Mouse (Mus musculus) macrophage (primary cell): Measurements from ENCODE around the gene Usp29. TPM values are rescaled to one million over a fixed set of nuclear protein-coding genes. Genes with fewer than 3 reads are reported as not detected.

Experiments
- H3K27ac ChIP-seq: fragments of 350-480 bp; formaldehyde crosslinking; 2 replicates; pipeline ENCODE4 v1.9.0; 2021
- H3K36me3 ChIP-seq: fragments of 350-480 bp; formaldehyde crosslinking; 2 replicates; pipeline ENCODE4 v1.9.0; 2021; ENCODE audit errors: inconsistent target
- H3K4me3 ChIP-seq: fragments of 350-480 bp; formaldehyde crosslinking; 2 replicates; pipeline ENCODE4 v1.9.0; 2021; ENCODE audit errors: inconsistent target
- H3K79me2 ChIP-seq: fragments of 350-480 bp; formaldehyde crosslinking; 2 replicates; pipeline ENCODE4 v1.9.0; 2021; ENCODE audit errors: inconsistent target
- WGBS: methylation state at CpG from one replicate; pipeline ENCODE4 v1.1.7; 2026; ENCODE audit warnings: inconsistent platforms; ENCODE audit not compliant: missing documents; 5-methylcytosine and 5-hydroxymethylcytosine counted together
- polyA plus RNA-seq: library from polyadenylated mRNA; stranded (reverse); fragments of 250-400 nt; gene quantifications from 3 replicates; pipeline ENCODE4 v1.2.4, GENCODE M21; 2018; ENCODE audit warnings: inconsistent platforms

Usp29 gene
- polyA plus RNA-seq, 1 experiment from 2014 or later, result not detected

- 29% methylated on average over 8 of the region's 8 CpGs for WGBS
- Histone ChIP-seq H3K36me3 (no peaks in the 10 kb centered on the region), H3K79me2 (no peaks in the 10 kb centered on the region), H3K4me3 (no peak overlapping the region), H3K27ac (no peak overlapping the region)
Observed at GRCm38 (mm10) chr7:6784340-6785073, 54.1 kb downstream of the Usp29 start.

GRCm38 (mm10) chr7:6787000-6787399 is 56.6 kb downstream of the Usp29 start:
- no peaks in the 10 kb centered on the region for H3K36me3 ChIP-seq
- no peaks in the 10 kb centered on the region for H3K79me2 ChIP-seq
- H3K27ac ChIP-seq, result no peak overlapping the region
- no peak overlapping the region for H3K4me3 ChIP-seq
- 21% methylated on average over 2 of the region's 2 CpGs for WGBS

- Histone ChIP-seq H3K27ac (no peak overlapping the region), H3K79me2 (no peaks in the 10 kb centered on the region), H3K4me3 (no peak overlapping the region), H3K36me3 (no peaks in the 10 kb centered on the region)
- WGBS, result 94% methylated on average over 2 of the region's 2 CpGs
Observed at GRCm38 (mm10) chr7:6788101-6788500, 57.7 kb downstream of the Usp29 start.

- Histone ChIP-seq H3K79me2 (no peaks in the 10 kb centered on the region), H3K27ac (no peak overlapping the region), H3K4me3 (no peak overlapping the region), H3K36me3 (no peaks in the 10 kb centered on the region)
- WGBS, result 85% methylated on average over 8 of the region's 9 CpGs
Observed at GRCm38 (mm10) chr7:6791286-6792065, 61.1 kb downstream of the Usp29 start.

GRCm38 (mm10) chr7:6793240-6793639 is 62.9 kb downstream of the Usp29 start:
- no peaks in the 10 kb centered on the region for H3K79me2 ChIP-seq
- no peak overlapping the region for H3K27ac ChIP-seq
- H3K4me3 ChIP-seq, result no peak overlapping the region
- 83% methylated on average over 6 of the region's 6 CpGs for WGBS
- H3K36me3 ChIP-seq, result no peaks in the 10 kb centered on the region

GRCm38 (mm10) chr7:6793811-6794210 is 63.4 kb downstream of the Usp29 start:
- WGBS, result 90% methylated on average over 3 of the region's 3 CpGs
- Histone ChIP-seq H3K36me3 (no peaks in the 10 kb centered on the region), H3K27ac (no peak overlapping the region), H3K79me2 (no peaks in the 10 kb centered on the region), H3K4me3 (no peak overlapping the region)

GRCm38 (mm10) chr7:6797408-6797807 is 67.0 kb downstream of the Usp29 start:
- Histone ChIP-seq H3K36me3 (no peaks in the 10 kb centered on the region), H3K4me3 (no peak overlapping the region), H3K27ac (no peak overlapping the region), H3K79me2 (no peaks in the 10 kb centered on the region)
- 62% methylated on average over 2 of the region's 2 CpGs for WGBS

- no peaks in the 10 kb centered on the region for H3K79me2 ChIP-seq
- no peaks in the 10 kb centered on the region for H3K36me3 ChIP-seq
- WGBS, result 48% methylated on average over 9 of the region's 9 CpGs
- no peak overlapping the region for H3K27ac ChIP-seq
- no peak overlapping the region for H3K4me3 ChIP-seq
Observed at GRCm38 (mm10) chr7:6799105-6799805, 68.9 kb downstream of the Usp29 start.

GRCm38 (mm10) chr7:6800586-6801441 is 70.4 kb downstream of the Usp29 start:
- WGBS, result 86% methylated on average over 12 of the region's 12 CpGs
- H3K27ac ChIP-seq, result no peak overlapping the region

GRCm38 (mm10) chr7:6801642-6802041 is 71.3 kb downstream of the Usp29 start:
- no peak overlapping the region for H3K27ac ChIP-seq
- H3K79me2 ChIP-seq, result no peaks in the 10 kb centered on the region
- 92% methylated on average over 6 of the region's 6 CpGs for WGBS
- no peaks in the 10 kb centered on the region for H3K36me3 ChIP-seq
- H3K4me3 ChIP-seq, result no peak overlapping the region

More at GRCm38 (mm10) chr7:6800586-6801441, 70.4 kb downstream of the Usp29 start:
- H3K36me3 ChIP-seq, result no peaks in the 10 kb centered on the region
- H3K79me2 ChIP-seq, result no peaks in the 10 kb centered on the region
- no peak overlapping the region for H3K4me3 ChIP-seq

GRCm38 (mm10) chr7:6810556-6810955 is 80.2 kb downstream of the Usp29 start:
- no peaks in the 10 kb centered on the region for H3K36me3 ChIP-seq
- H3K27ac ChIP-seq, result no peak overlapping the region
- no peak overlapping the region for H3K4me3 ChIP-seq
- WGBS, result 82% methylated on average over 3 of the region's 3 CpGs
- no peaks in the 10 kb centered on the region for H3K79me2 ChIP-seq

- Histone ChIP-seq H3K79me2 (no peaks in the 10 kb centered on the region), H3K27ac (no peak overlapping the region), H3K36me3 (no peaks in the 10 kb centered on the region), H3K4me3 (no peak overlapping the region)
- 88% methylated on average over 8 of the region's 8 CpGs for WGBS
Observed at GRCm38 (mm10) chr7:6814971-6815370, 84.6 kb downstream of the Usp29 start.

- 98% methylated on average over 5 of the region's 5 CpGs for WGBS
- H3K36me3 ChIP-seq, result no peaks in the 10 kb centered on the region
- no peak overlapping the region for H3K4me3 ChIP-seq
- H3K27ac ChIP-seq, result no peak overlapping the region
- H3K79me2 ChIP-seq, result no peaks in the 10 kb centered on the region
Observed at GRCm38 (mm10) chr7:6816706-6817376, 86.5 kb downstream of the Usp29 start.

GRCm38 (mm10) chr7:6820296-6820695 is 89.9 kb downstream of the Usp29 start:
- Histone ChIP-seq H3K79me2 (no peaks in the 10 kb centered on the region), H3K4me3 (no peak overlapping the region), H3K36me3 (no peaks in the 10 kb centered on the region), H3K27ac (no peak overlapping the region)
- 88% methylated on average over 6 of the region's 6 CpGs for WGBS
